Mouse (Mus musculus) kidney, embryonic 16.5 days (tissue): ENCODE data around the gene Noa1. TPM values are rescaled to one million over a fixed set of nuclear protein-coding genes. Genes with fewer than 3 reads are reported as not detected.

ENCODE experiments used
- ATAC-seq: fragments of 200-750 bp; cut with Nextera tagmentation; 2 replicates; pipeline ENCODE4 v1.8.0; 2017; ENCODE audit warnings: moderate TSS enrichment; ENCODE audit not compliant: low FRiP score, low TSS enrichment
- H3K27ac ChIP-seq: fragments of 300-500 bp; sonication (generic); 2 replicates; pipeline ENCODE4 v1.5.1; 2014; ENCODE audit warnings: low read length
- H3K27me3 ChIP-seq: fragments of 300-500 bp; sonication (generic); 2 replicates; pipeline ENCODE4 v1.6.1; 2014; ENCODE audit warnings: low read length, control low read depth, mixed read lengths; ENCODE audit not compliant: insufficient read depth
- H3K36me3 ChIP-seq: fragments of 300-500 bp; sonication (generic); 2 replicates; pipeline ENCODE4 v1.6.1; 2014; ENCODE audit warnings: low read length, control low read depth, mixed read lengths; ENCODE audit not compliant: insufficient read depth
- H3K4me1 ChIP-seq: fragments of 300-500 bp; sonication (generic); 2 replicates; pipeline ENCODE4 v1.6.1; 2014; ENCODE audit warnings: low read length, control low read depth, mixed read lengths; ENCODE audit not compliant: insufficient read depth
- H3K4me2 ChIP-seq: fragments of 300-500 bp; sonication (generic); replicated peaks from 2 replicates; pipeline ENCODE4 v1.6.1; 2014; ENCODE audit warnings: low read depth, low read length
- H3K4me3 ChIP-seq: fragments of 300-500 bp; sonication (generic); 2 replicates; pipeline ENCODE4 v1.5.1; 2014; ENCODE audit warnings: mild to moderate bottlenecking, low read length
- H3K9ac ChIP-seq: fragments of 300-500 bp; sonication (generic); replicated peaks from 2 replicates; pipeline ENCODE4 v1.6.1; 2014; ENCODE audit warnings: low read length
- H3K9me3 ChIP-seq: fragments of 300-500 bp; sonication (generic); 2 replicates; pipeline ENCODE4 v1.6.1; 2016; ENCODE audit warnings: low read length, control low read depth
- WGBS: fragments of 180-500 bp; shearing (Covaris S2); extraction: QIAGEN DNeasy Blood & Tissue Kit; methylation state at CpG from one replicate; pipeline ENCODE4 v1.1.7; 2014; 5-methylcytosine and 5-hydroxymethylcytosine counted together
- microRNA-seq: library from miRNA; unstranded; fragments of <30 nt; microRNA quantifications from one replicate; pipeline ENCODE4, GENCODE M21; 2016
- polyA plus RNA-seq: library from polyadenylated mRNA; unstranded; fragments of >200 nt; fragmentation: Nextera tagmentation; extraction: Ambion mirVana; gene quantifications from 2 replicates; pipeline ENCODE4 v1.2.1, GENCODE M21; 2015

The Noa1 gene
- polyA plus RNA-seq, 1 experiment from 2014 or later: 35.9 TPM

GRCm38 (mm10) chr5:77245463-77245786 is 64.5 kb downstream of the Noa1 start:
- 36% methylated on average over 7 of the region's 7 CpGs for WGBS
- peak overlapping the region; percentile 50 for H3K4me2 ChIP-seq
- peak overlapping the region; percentile 14 for H3K9ac ChIP-seq
- peaks cover 4% of the 10 kb centered on the region; the same call in 1 of the 2 replicates for H3K4me1 ChIP-seq
- peak overlapping the region; percentile 28 for H3K4me3 ChIP-seq
- no peak overlapping the region for H3K27ac ChIP-seq
- no peaks in the 10 kb centered on the region for H3K27me3 ChIP-seq
- no peaks in the 10 kb centered on the region for H3K9me3 ChIP-seq
- H3K36me3 ChIP-seq: no peaks in the 10 kb centered on the region
- peak; percentile 7; the same call in 1 of the 2 replicates for ATAC-seq

GRCm38 (mm10) chr5:77244331-77244987 is 65.4 kb downstream of the Noa1 start:
- WGBS: 56% methylated on average over 8 of the region's 8 CpGs
- H3K27ac ChIP-seq: no peak overlapping the region
- no peak overlapping the region for H3K4me3 ChIP-seq
- H3K4me1 ChIP-seq: peaks cover 4% of the 10 kb centered on the region; the same call in 1 of the 2 replicates
- no peak overlapping the region for H3K4me2 ChIP-seq
- H3K27me3 ChIP-seq: no peaks in the 10 kb centered on the region
- no peaks in the 10 kb centered on the region for H3K36me3 ChIP-seq
- H3K9ac ChIP-seq: no peak overlapping the region
- no peaks in the 10 kb centered on the region for H3K9me3 ChIP-seq
- ATAC-seq: no peak

Small RNA genes lying within 50 kb of the gene (microRNA-seq; reads per million reads assigned to microRNA genes)
- gene Mir5098: not detected

Other genes with a start within 250 kb of the Noa1 start
- 1.1 and 1.8 TPM in 2 replicates for gene Hopx, start 195.0 kb downstream of the Noa1 start, polyA plus RNA-seq
- gene Spink2, start 98.6 kb downstream of the Noa1 start, polyA plus RNA-seq: 1.1 and 1.3 TPM in 2 replicates
- gene Rest, start 44.6 kb downstream of the Noa1 start, polyA plus RNA-seq: 37.6 and 40.5 TPM in 2 replicates
- 70.5 and 70.8 TPM in 2 replicates for gene Polr2b, start 63 bp upstream of the Noa1 start, polyA plus RNA-seq
- gene Igfbp7, start 98.0 kb upstream of the Noa1 start, polyA plus RNA-seq: 455 and 475 TPM in 2 replicates